ENCODE assay signal across 8 mouse cellular contexts in genomic region chr11:48853474-48854180, GRCm38 (mm10). TPM values are rescaled to one million over a fixed set of nuclear protein-coding genes. Genes with fewer than 3 reads are reported as not detected.
DNase-seq lines count a peak whose midpoint lies in the region; ATAC-seq lines count a peak whose summit lies in the region.

No protein-coding gene starts in this region.

- ATAC-seq in limb, embryonic 11.5 days (ENCODE audit: insufficient number of reproducible peaks, low FRiP score, low TSS enrichment, low read depth), result peak; percentile 76; the same call in 1 of the 2 replicates
- ATAC-seq in midbrain, embryonic 13.5 days, result peak; percentile 70

- no peaks in the 10 kb centered on the region for H3K9me3 ChIP-seq in embryonic facial prominence, embryonic 10.5 days
- H3K9me3 ChIP-seq in limb, embryonic 11.5 days (ENCODE audit: control insufficient read depth, low read length), result no peaks in the 10 kb centered on the region
- no peaks in the 10 kb centered on the region for H3K9me3 ChIP-seq in midbrain, embryonic 13.5 days

- DNase-seq in urinary bladder, adult 18-20 months (ENCODE audit: low spot score in 2 of 2), result peak; percentile 85 to 92
- no peak for DNase-seq in urinary bladder, postnatal 10 days (ENCODE audit: low spot score)
- peak; percentile 84 for DNase-seq in embryonic facial prominence, embryonic 10.5 days (ENCODE audit: low spot score)
- peak; percentile 98 for DNase-seq in heart, adult 11 months
- DNase-seq in kidney, adult 18-20 months, result peak; percentile 94
- peak; percentile 91 for DNase-seq in limb, embryonic 11.5 days (ENCODE audit: low spot score)
- peak; percentile 81 for DNase-seq in spleen, adult 12 weeks (ENCODE audit: low spot score)

- H3K9ac ChIP-seq in limb, embryonic 11.5 days (ENCODE audit: low read length), result 0 out of 2 replicates have a peak overlapping the region, but pooled peaks have one; percentile 28
- H3K9ac ChIP-seq in midbrain, embryonic 13.5 days (replicated peaks), result peak overlapping the region; percentile 62

- no peaks in the 10 kb centered on the region for H3K36me3 ChIP-seq in embryonic facial prominence, embryonic 10.5 days (replicated peaks)
- no peaks in the 10 kb centered on the region for H3K36me3 ChIP-seq in limb, embryonic 11.5 days (ENCODE audit: control insufficient read depth, insufficient read depth, low read length)
- no peaks in the 10 kb centered on the region for H3K36me3 ChIP-seq in midbrain, embryonic 13.5 days

- WGBS in embryonic facial prominence, embryonic 10.5 days, result under 1% methylated on average over 31 of the region's 31 CpGs
- WGBS in limb, embryonic 11.5 days, result under 1% methylated on average over 31 of the region's 31 CpGs
- under 1% methylated on average over 31 of the region's 31 CpGs for WGBS in midbrain, embryonic 13.5 days

- H3K27ac ChIP-seq in embryonic facial prominence, embryonic 10.5 days (replicated peaks), result no peak overlapping the region
- H3K27ac ChIP-seq in limb, embryonic 11.5 days (replicated peaks; ENCODE audit: low read depth, low read length), result no peak overlapping the region
- no peak overlapping the region for H3K27ac ChIP-seq in midbrain, embryonic 13.5 days

- H3K4me3 ChIP-seq in embryonic facial prominence, embryonic 10.5 days, result peak overlapping the region; percentile 70
- H3K4me3 ChIP-seq in limb, embryonic 11.5 days (ENCODE audit: low read depth, low read length), result peak overlapping the region; percentile 56
- H3K4me3 ChIP-seq in midbrain, embryonic 13.5 days (replicated peaks), result peak overlapping the region; percentile 50

- H3K4me1 ChIP-seq in embryonic facial prominence, embryonic 10.5 days, result peaks cover 28% of the 10 kb centered on the region
- H3K4me1 ChIP-seq in limb, embryonic 11.5 days (ENCODE audit: control insufficient read depth, insufficient read depth, low read length), result 0 out of 2 replicates have a peak, but pooled peaks cover 7% of the 10 kb centered on the region
- peaks cover 42% of the 10 kb centered on the region for H3K4me1 ChIP-seq in midbrain, embryonic 13.5 days (replicated peaks)

- peaks cover 29% of the 10 kb centered on the region for H3K27me3 ChIP-seq in embryonic facial prominence, embryonic 10.5 days (replicated peaks; ENCODE audit: low read depth, poor library complexity, severe bottlenecking)
- H3K27me3 ChIP-seq in limb, embryonic 11.5 days (ENCODE audit: control insufficient read depth, insufficient read depth, low read length), result 0 out of 2 replicates have a peak, but pooled peaks cover 4% of the 10 kb centered on the region
- peaks cover 10% of the 10 kb centered on the region for H3K27me3 ChIP-seq in midbrain, embryonic 13.5 days

- H3K4me2 ChIP-seq in limb, embryonic 11.5 days (ENCODE audit: low read depth, severe bottlenecking), result peak overlapping the region; percentile 92
- H3K4me2 ChIP-seq in midbrain, embryonic 13.5 days (replicated peaks), result peak overlapping the region; percentile 93

RNA-seq across cellular contexts. Expression of gene Irgm1, which starts 17.9 kb away (rescaled TPM):
- 1.1 TPM in 2 replicates for polyA plus RNA-seq in embryonic facial prominence, embryonic 10.5 days (2016; fragmentation: Nextera tagmentation; extraction: Ambion mirVana)
- polyA plus RNA-seq in limb, embryonic 11.5 days (2014; fragmentation: Nextera tagmentation; extraction: Ambion mirVana), result 1.1 and 1.7 TPM in 2 replicates
- 1.8 and 1.9 TPM in 2 replicates for polyA plus RNA-seq in midbrain, embryonic 13.5 days (2015; fragmentation: Nextera tagmentation; extraction: Ambion mirVana)

RNA-seq across cellular contexts. Expression of gene Gm12184, which starts 27.2 kb away (rescaled TPM):
- 3.0 and 5.7 TPM in 2 replicates for polyA plus RNA-seq in embryonic facial prominence, embryonic 10.5 days (2016; fragmentation: Nextera tagmentation; extraction: Ambion mirVana)
- 9.4 and 13.5 TPM in 2 replicates for polyA plus RNA-seq in limb, embryonic 11.5 days (2014; fragmentation: Nextera tagmentation; extraction: Ambion mirVana)
- polyA plus RNA-seq in midbrain, embryonic 13.5 days (2015; fragmentation: Nextera tagmentation; extraction: Ambion mirVana), result 3.4 and 3.6 TPM in 2 replicates

RNA-seq across cellular contexts. Expression of gene Trim7, which starts 27.7 kb away (rescaled TPM):
- 0.14 and 0.16 TPM in 2 replicates for polyA plus RNA-seq in embryonic facial prominence, embryonic 10.5 days (2016; fragmentation: Nextera tagmentation; extraction: Ambion mirVana)
- 0.25 and 0.41 TPM in 2 replicates for polyA plus RNA-seq in limb, embryonic 11.5 days (2014; fragmentation: Nextera tagmentation; extraction: Ambion mirVana)
- 0.89 and 1.0 TPM in 2 replicates for polyA plus RNA-seq in midbrain, embryonic 13.5 days (2015; fragmentation: Nextera tagmentation; extraction: Ambion mirVana)

RNA-seq across cellular contexts. Expression of gene Trim41, which starts 36.5 kb away (rescaled TPM):
- 4.2 and 4.6 TPM in 2 replicates for polyA plus RNA-seq in embryonic facial prominence, embryonic 10.5 days (2016; fragmentation: Nextera tagmentation; extraction: Ambion mirVana)
- 5.7 TPM in 2 replicates for polyA plus RNA-seq in limb, embryonic 11.5 days (2014; fragmentation: Nextera tagmentation; extraction: Ambion mirVana)
- 6.9 and 7.0 TPM in 2 replicates for polyA plus RNA-seq in midbrain, embryonic 13.5 days (2015; fragmentation: Nextera tagmentation; extraction: Ambion mirVana)

RNA-seq across cellular contexts. Expression of gene Gm5431, which starts 48.4 kb away (rescaled TPM):
- 0.14 TPM in 1 of 2 replicates, not detected in the other for polyA plus RNA-seq in embryonic facial prominence, embryonic 10.5 days (2016; fragmentation: Nextera tagmentation; extraction: Ambion mirVana)
- polyA plus RNA-seq in limb, embryonic 11.5 days (2014; fragmentation: Nextera tagmentation; extraction: Ambion mirVana), result 0.34 TPM in 1 of 2 replicates, not detected in the other
- polyA plus RNA-seq in midbrain, embryonic 13.5 days (2015; fragmentation: Nextera tagmentation; extraction: Ambion mirVana), result 0.17 and 0.21 TPM in 2 replicates
